In genomic region chr4:73517559-73517958, GRCm38 (mm10) we compare ENCODE assay signal across 21 mouse cellular contexts.
"Had no signal": no experiment of that assay in that cellular context is flagged by ENCODE, and none has a peak within 500 bp of the region (broad histone marks: within the 10 kb centered on the region; RNA-seq: fewer than 3 reads in every experiment).

No protein-coding gene starts in this region.

- H3K9me3 ChIP-seq: kidney, embryonic 15.5 days; limb, embryonic 12.5 days; limb, embryonic 15.5 days; midbrain, embryonic 12.5 days; midbrain, embryonic 15.5 days; neural tube, embryonic 15.5 days had no signal

- H3K4me3 ChIP-seq: kidney, embryonic 15.5 days; limb, embryonic 12.5 days; limb, embryonic 15.5 days; midbrain, embryonic 12.5 days; midbrain, embryonic 15.5 days; neural tube, embryonic 12.5 days; neural tube, embryonic 15.5 days had no signal

- H3K4me2 ChIP-seq: kidney, embryonic 15.5 days; limb, embryonic 12.5 days; limb, embryonic 15.5 days; liver, embryonic 11.5 days; lung, embryonic 14.5 days; midbrain, embryonic 12.5 days; midbrain, embryonic 15.5 days; neural tube, embryonic 12.5 days; neural tube, embryonic 15.5 days had no signal

- DNase-seq: kidney, adult 8-10 months; kidney, postnatal 10 days; kidney, postnatal 36 days; left cerebral cortex, postnatal 4 days; liver, postnatal 0 days; lung, embryonic 14.5 days; thymus, adult 2 months; thymus, postnatal 14 days; thymus, postnatal 4 days had no signal

- ATAC-seq: liver, postnatal 0 days; lung, postnatal 0 days; midbrain, embryonic 15.5 days had no signal

- H3K27ac ChIP-seq: kidney, embryonic 15.5 days; limb, embryonic 12.5 days; limb, embryonic 15.5 days; liver, embryonic 14.5 days; macrophage; midbrain, embryonic 12.5 days; midbrain, embryonic 15.5 days; neural tube, embryonic 12.5 days; neural tube, embryonic 15.5 days; stomach, postnatal 0 days had no signal

- H3K9ac ChIP-seq: kidney, embryonic 15.5 days; limb, embryonic 12.5 days; limb, embryonic 15.5 days; liver, embryonic 14.5 days; liver, postnatal 0 days; lung, embryonic 14.5 days; midbrain, embryonic 12.5 days; midbrain, embryonic 15.5 days; neural tube, embryonic 12.5 days; neural tube, embryonic 15.5 days had no signal

- H3K4me1 ChIP-seq: kidney, embryonic 15.5 days; limb, embryonic 12.5 days; limb, embryonic 15.5 days; midbrain, embryonic 15.5 days; neural tube, embryonic 12.5 days had no signal

- H3K36me3 ChIP-seq: kidney, embryonic 15.5 days; limb, embryonic 12.5 days; limb, embryonic 15.5 days; midbrain, embryonic 12.5 days; midbrain, embryonic 15.5 days; neural tube, embryonic 12.5 days; neural tube, embryonic 15.5 days had no signal

- H3K27me3 ChIP-seq: kidney, embryonic 15.5 days; limb, embryonic 12.5 days; limb, embryonic 15.5 days; midbrain, embryonic 12.5 days; midbrain, embryonic 15.5 days; neural tube, embryonic 12.5 days; neural tube, embryonic 15.5 days had no signal
